ENCODE assay signal across 8 mouse cellular contexts in genomic region chr4:136069954-136070353, GRCm38 (mm10). TPM values are rescaled to one million over a fixed set of nuclear protein-coding genes. Genes with fewer than 3 reads are reported as not detected.
DNase-seq lines count a peak whose midpoint lies in the region; ATAC-seq lines count a peak whose summit lies in the region.

No protein-coding gene starts in this region.

- H3K4me1 ChIP-seq in hindbrain, embryonic 12.5 days, result peaks cover 10% of the 10 kb centered on the region; the same call in 1 of the 2 replicates

- H3K36me3 ChIP-seq in hindbrain, embryonic 12.5 days, result no peaks in the 10 kb centered on the region

- H3K27ac ChIP-seq in hindbrain, embryonic 12.5 days, result no peak overlapping the region

- H3K9ac ChIP-seq in hindbrain, embryonic 12.5 days, result no peak overlapping the region

- no peak overlapping the region for H3K4me3 ChIP-seq in hindbrain, embryonic 12.5 days

- peak; percentile 60; the same call in 1 of the 2 replicates for ATAC-seq in hindbrain, embryonic 12.5 days (ENCODE audit: low FRiP score)

- peak; percentile 67 for DNase-seq in R1 (ENCODE audit: low read depth, low spot score)
- DNase-seq in cerebellum, postnatal 10 days, result peak; percentile 82 to 84
- DNase-seq in frontal cortex, postnatal 14 days (ENCODE audit: low spot score in 2 of 2), result peak; percentile 37 to 55
- peak; percentile 71 to 80 for DNase-seq in layer of hippocampus, postnatal 14 days (ENCODE audit: low spot score in 2 of 2)
- DNase-seq in lung, postnatal 25 days (ENCODE audit: low spot score), result peak; percentile 86
- DNase-seq in retina, postnatal 7 days (ENCODE audit: low read depth, low spot score), result peak; percentile 73
- DNase-seq in urinary bladder, adult 2 months (ENCODE audit: low spot score), result peak; percentile 66

- H3K27me3 ChIP-seq in hindbrain, embryonic 12.5 days, result peaks cover 5% of the 10 kb centered on the region; the same call in 1 of the 2 replicates

- no peak overlapping the region for H3K4me2 ChIP-seq in hindbrain, embryonic 12.5 days (replicated peaks)

- no peaks in the 10 kb centered on the region for H3K9me3 ChIP-seq in hindbrain, embryonic 12.5 days (replicated peaks)

- WGBS in hindbrain, embryonic 12.5 days, result 2% methylated on average over 18 of the region's 18 CpGs

RNA-seq across cellular contexts. Expression of gene Rpl11, which starts 16.7 kb away (rescaled TPM):
- 277 and 292 TPM in 2 replicates for polyA plus RNA-seq in hindbrain, embryonic 12.5 days (2016; fragmentation: Nextera tagmentation; extraction: Ambion mirVana)
- total RNA-seq in layer of hippocampus, postnatal 14 days (2021), result 100 to 1,000 TPM; 254 to 300 TPM
- polyA plus RNA-seq in urinary bladder, adult 2 months (2012; rRNA removed), result 979 and 1,127 TPM in 2 replicates

RNA-seq across cellular contexts. Expression of gene Eloa, which starts 48.4 kb away (rescaled TPM):
- polyA plus RNA-seq in hindbrain, embryonic 12.5 days (2016; fragmentation: Nextera tagmentation; extraction: Ambion mirVana), result 36.5 and 41.5 TPM in 2 replicates
- total RNA-seq in layer of hippocampus, postnatal 14 days (2021), result 10 to 100 TPM; 31.7 TPM
- 25.2 and 28.1 TPM in 2 replicates for polyA plus RNA-seq in urinary bladder, adult 2 months (2012; rRNA removed)
